Comparison of ENCODE assay signal across 27 mouse cellular contexts in the genomic region with DNA sequence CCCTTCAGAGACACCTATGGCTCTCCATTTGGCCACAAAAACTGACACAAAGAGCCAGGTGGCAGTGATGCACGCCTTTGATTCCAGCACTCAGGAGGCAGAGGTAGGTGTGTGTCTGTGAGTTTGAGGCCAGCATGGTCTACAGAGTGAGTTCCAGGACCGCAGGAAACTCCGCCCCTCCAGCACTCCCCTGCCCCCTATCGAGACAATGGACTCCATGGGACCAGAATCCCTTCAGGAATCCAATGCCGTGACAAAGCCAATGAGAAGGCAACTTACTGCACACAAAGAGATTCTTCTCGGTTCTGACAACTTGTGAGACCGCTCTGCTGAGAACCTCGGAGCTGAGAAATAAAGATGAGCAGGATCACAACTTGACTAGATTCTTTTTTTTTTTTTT. TPM values are rescaled to one million over a fixed set of nuclear protein-coding genes. Genes with fewer than 3 reads are reported as not detected.
DNase-seq lines count a peak whose midpoint lies in the region; ATAC-seq and TF ChIP-seq lines count a peak whose summit lies in the region.
"Had no signal": no experiment of that assay in that cellular context is flagged by ENCODE, and none has a peak within 500 bp of the region (broad histone marks: within the 10 kb centered on the region; RNA-seq: fewer than 3 reads in every experiment).

No protein-coding gene starts in this region.

- in situ Hi-C loops in ES-E14 (cut with MboI; ENCODE audit: low sequenced_read_pairs in 2 of 2, unreplicated experiment in 2 of 2): no loop called here

- H3K27me3 ChIP-seq in midbrain, embryonic 11.5 days (ENCODE audit: control insufficient read depth, insufficient read depth, low read length): peaks cover 3% of the 10 kb centered on the region; the same call in 1 of the 2 replicates
- 0 out of 2 replicates have a peak, but pooled peaks cover 6% of the 10 kb centered on the region for H3K27me3 ChIP-seq in midbrain, embryonic 15.5 days (replicated peaks)
- no peaks in the 10 kb centered on the region for H3K27me3 ChIP-seq in ES-Bruce4 (ENCODE audit: control insufficient read depth, insufficient read depth, low read length, poor library complexity, severe bottlenecking)
- H3K27me3 ChIP-seq in kidney, embryonic 16.5 days (ENCODE audit: insufficient read depth, low read length): no peaks in the 10 kb centered on the region
- H3K27me3 ChIP-seq: forebrain, embryonic 13.5 days; forebrain, embryonic 15.5 days had no signal

- no peak for ATAC-seq in midbrain, embryonic 11.5 days (ENCODE audit: low FRiP score)
- ATAC-seq in midbrain, embryonic 15.5 days (replicated peaks): no peak
- no peak for ATAC-seq in kidney, embryonic 16.5 days (ENCODE audit: low FRiP score, low TSS enrichment)
- ATAC-seq: forebrain, embryonic 13.5 days; forebrain, embryonic 15.5 days; forebrain, postnatal 0 days had no signal

- no peaks in the 10 kb centered on the region for H3K9me3 ChIP-seq in midbrain, embryonic 11.5 days (ENCODE audit: control insufficient read depth, low read length)
- no peaks in the 10 kb centered on the region for H3K9me3 ChIP-seq in midbrain, embryonic 15.5 days
- H3K9me3 ChIP-seq in ES-Bruce4 (replicated peaks; ENCODE audit: control insufficient read depth, insufficient read depth, low read length, poor library complexity, severe bottlenecking) (no peaks in the 10 kb centered on the region), ES-E14 (ENCODE audit: control insufficient read depth, insufficient read depth, low read depth, low read length) (no peaks in the 10 kb centered on the region)
- H3K9me3 ChIP-seq in kidney, embryonic 16.5 days (ENCODE audit: low read length): 0 out of 2 replicates have a peak, but pooled peaks cover 2% of the 10 kb centered on the region
- H3K9me3 ChIP-seq: embryonic facial prominence, embryonic 10.5 days; forebrain, embryonic 13.5 days; forebrain, embryonic 15.5 days had no signal

- peaks cover 9% of the 10 kb centered on the region for H3K36me3 ChIP-seq in midbrain, embryonic 11.5 days (ENCODE audit: control insufficient read depth, insufficient read depth, low read length)
- H3K36me3 ChIP-seq in midbrain, embryonic 15.5 days (replicated peaks): peaks cover 15% of the 10 kb centered on the region
- H3K36me3 ChIP-seq in ES-Bruce4 (ENCODE audit: control insufficient read depth, insufficient read depth, low read length, poor library complexity, severe bottlenecking) (peaks cover 2% of the 10 kb centered on the region), ES-E14 (ENCODE audit: control insufficient read depth, insufficient read depth, low read length, poor library complexity, severe bottlenecking) (peaks cover 9% of the 10 kb centered on the region)
- H3K36me3 ChIP-seq in kidney, embryonic 16.5 days (ENCODE audit: insufficient read depth, low read length): peaks cover 16% of the 10 kb centered on the region

- no peak overlapping the region for H3K4me2 ChIP-seq in midbrain, embryonic 11.5 days
- H3K4me2 ChIP-seq in midbrain, embryonic 15.5 days: no peak overlapping the region
- H3K4me2 ChIP-seq in kidney, embryonic 16.5 days (replicated peaks; ENCODE audit: low read depth, low read length): no peak overlapping the region
- H3K4me2 ChIP-seq: embryonic facial prominence, embryonic 12.5 days; forebrain, embryonic 13.5 days; forebrain, embryonic 15.5 days had no signal

- WGBS in midbrain, embryonic 11.5 days: 24% methylated on average over 8 of the region's 8 CpGs
- 25% methylated on average over 8 of the region's 8 CpGs for WGBS in midbrain, embryonic 15.5 days
- 49% methylated on average over 8 of the region's 8 CpGs for WGBS in lung, adult 2 months
- 59% methylated on average over 8 of the region's 8 CpGs for WGBS in kidney, embryonic 16.5 days

- H3K4me3 ChIP-seq in midbrain, embryonic 11.5 days (ENCODE audit: low read depth, low read length): no peak overlapping the region
- no peak overlapping the region for H3K4me3 ChIP-seq in midbrain, embryonic 15.5 days
- H3K4me3 ChIP-seq in ES-Bruce4 (ENCODE audit: low read depth, low read length): no peak overlapping the region
- H3K4me3 ChIP-seq in ES-E14 (ENCODE audit: insufficient read depth in 1 of 2, low read depth in 1 of 2, low read length in 2 of 2, poor library complexity in 1 of 2, severe bottlenecking in 1 of 2): peak overlapping the region in 1 of 2 experiments; percentile 6; a peak in 2 of 4 replicates
- no peak overlapping the region for H3K4me3 ChIP-seq in lung, adult 2 months (replicated peaks; ENCODE audit: extremely low read depth, low read depth, low read length)
- H3K4me3 ChIP-seq in kidney, embryonic 16.5 days (ENCODE audit: low read length): no peak overlapping the region
- H3K4me3 ChIP-seq: embryonic facial prominence, embryonic 10.5 days; embryonic facial prominence, embryonic 12.5 days; forebrain, embryonic 13.5 days; forebrain, embryonic 15.5 days had no signal

- TF ChIP-seq EP300 in ES-Bruce4 (IDR thresholded peaks at IDR 0.05; ENCODE audit: insufficient read depth, low read depth, low read length): no peak

- DNase-seq in midbrain, embryonic 11.5 days (ENCODE audit: low spot score, missing footprints): peak; percentile 45
- DNase-seq in ES-E14 (ENCODE audit: low read depth, low spot score) (no peak), ZHBTc4 (ENCODE audit: low read depth, low spot score) (peak; percentile 78)
- no peak for DNase-seq in spleen, postnatal 14 days (ENCODE audit: low spot score in 2 of 2)
- no peak for DNase-seq in lung, adult 2 months
- DNase-seq: adrenal gland, adult 2 months; adrenal gland, postnatal 10 days; adrenal gland, postnatal 25 days; cerebellum, adult 11 months; cerebellum, adult 18-20 months; cerebellum, adult 8-10 months; cerebellum, adult 9-11 months; cerebellum, postnatal 14 days; cerebellum, postnatal 36 days; forebrain, postnatal 0 days had no signal

- TF ChIP-seq POLR2A in ES-Bruce4 (IDR thresholded peaks at IDR 0.05; ENCODE audit: insufficient read depth, low read length): no peak
- TF ChIP-seq POLR2A in lung, adult 2 months (IDR thresholded peaks at IDR 0.05; ENCODE audit: borderline replicate concordance, extremely low read depth, low read depth, low read length): no peak

- peaks cover 2% of the 10 kb centered on the region for H3K4me1 ChIP-seq in midbrain, embryonic 11.5 days (ENCODE audit: control insufficient read depth, insufficient read depth, low read length)
- peaks cover 3% of the 10 kb centered on the region; the same call in 1 of the 2 replicates for H3K4me1 ChIP-seq in midbrain, embryonic 15.5 days
- H3K4me1 ChIP-seq in ES-Bruce4 (ENCODE audit: control insufficient read depth, insufficient read depth, low read length) (no peaks in the 10 kb centered on the region), ES-E14 (ENCODE audit: control insufficient read depth in 2 of 2, insufficient read depth in 2 of 2, low read length in 2 of 2, poor library complexity in 1 of 2) (no peaks in the 10 kb centered on the region)
- H3K4me1 ChIP-seq in lung, adult 2 months (ENCODE audit: control insufficient read depth, insufficient read depth, low read length): no peaks in the 10 kb centered on the region
- peaks cover 2% of the 10 kb centered on the region; the same call in 1 of the 2 replicates for H3K4me1 ChIP-seq in kidney, embryonic 16.5 days (ENCODE audit: insufficient read depth, low read length)
- H3K4me1 ChIP-seq: embryonic facial prominence, embryonic 12.5 days had no signal

- no peak overlapping the region for H3K27ac ChIP-seq in midbrain, embryonic 11.5 days (ENCODE audit: low read depth, low read length)
- H3K27ac ChIP-seq in midbrain, embryonic 15.5 days: no peak overlapping the region
- H3K27ac ChIP-seq in ES-Bruce4 (ENCODE audit: insufficient read depth, low read length) (no peak overlapping the region), ES-E14 (ENCODE audit: insufficient read depth, low read depth, low read length, poor library complexity, severe bottlenecking) (no peak overlapping the region)
- H3K27ac ChIP-seq in kidney, embryonic 16.5 days (ENCODE audit: low read length): no peak overlapping the region
- H3K27ac ChIP-seq: embryonic facial prominence, embryonic 10.5 days; embryonic facial prominence, embryonic 12.5 days; forebrain, embryonic 13.5 days; forebrain, embryonic 15.5 days had no signal

- no peak overlapping the region for H3K9ac ChIP-seq in midbrain, embryonic 11.5 days (ENCODE audit: low read length)
- no peak overlapping the region for H3K9ac ChIP-seq in midbrain, embryonic 15.5 days
- H3K9ac ChIP-seq in ES-Bruce4 (ENCODE audit: low read depth, poor library complexity, severe bottlenecking): no peak overlapping the region
- H3K9ac ChIP-seq in ES-E14 (ENCODE audit: insufficient read depth, low read depth, low read length, poor library complexity, severe bottlenecking): no peak overlapping the region
- no peak overlapping the region for H3K9ac ChIP-seq in kidney, embryonic 16.5 days (replicated peaks; ENCODE audit: low read length)
- H3K9ac ChIP-seq: embryonic facial prominence, embryonic 12.5 days; forebrain, embryonic 13.5 days; forebrain, embryonic 15.5 days; forebrain, postnatal 0 days had no signal

- TF ChIP-seq CTCF in ES-Bruce4 (IDR thresholded peaks at IDR 0.05; ENCODE audit: low read depth, low read length): peak; percentile 6
- TF ChIP-seq CTCF in lung, adult 2 months (IDR thresholded peaks at IDR 0.05; ENCODE audit: insufficient read depth, low read length): no peak

RNA-seq across cellular contexts. Expression of a gene that starts 5.3 kb away (rescaled TPM):
- 0.62 and 1.1 TPM in 2 replicates for polyA plus RNA-seq in midbrain, embryonic 11.5 days (2014; fragmentation: Nextera tagmentation; extraction: Ambion mirVana)
- 5.2 and 5.9 TPM in 2 replicates for polyA plus RNA-seq in midbrain, embryonic 15.5 days (2015; fragmentation: Nextera tagmentation; extraction: Ambion mirVana)
- polyA plus RNA-seq in ES-Bruce4 (2011; ENCODE audit: insufficient read depth, insufficient read length, low read depth, missing spikeins): 19.5 and 32.8 TPM in 2 replicates
- 8.6 and 15.5 TPM in 2 replicates for total RNA-seq in ES-E14 (2012; rRNA removed)
- 5.5 and 6.3 TPM in 2 replicates for polyA plus RNA-seq in lung, adult 2 months (2012; rRNA removed)
- polyA plus RNA-seq in kidney, embryonic 16.5 days (2015; fragmentation: Nextera tagmentation; extraction: Ambion mirVana): 3.8 and 5.0 TPM in 2 replicates

RNA-seq across cellular contexts. Expression of a gene that starts 16.4 kb away (rescaled TPM):
- polyA plus RNA-seq in midbrain, embryonic 11.5 days (2014; fragmentation: Nextera tagmentation; extraction: Ambion mirVana): 195 and 201 TPM in 2 replicates
- 189 and 217 TPM in 2 replicates for polyA plus RNA-seq in midbrain, embryonic 15.5 days (2015; fragmentation: Nextera tagmentation; extraction: Ambion mirVana)
- 461 and 463 TPM in 2 replicates for polyA plus RNA-seq in ES-Bruce4 (2011; ENCODE audit: insufficient read depth, insufficient read length, low read depth, missing spikeins)
- total RNA-seq in ES-E14 (2012; rRNA removed): 219 and 238 TPM in 2 replicates
- polyA plus RNA-seq in lung, adult 2 months (2012; rRNA removed): 35.1 and 49.0 TPM in 2 replicates
- 262 and 338 TPM in 2 replicates for polyA plus RNA-seq in kidney, embryonic 16.5 days (2015; fragmentation: Nextera tagmentation; extraction: Ambion mirVana)

RNA-seq across cellular contexts. Expression of a gene that starts 35.3 kb away (rescaled TPM):
- polyA plus RNA-seq in midbrain, embryonic 11.5 days (2014; fragmentation: Nextera tagmentation; extraction: Ambion mirVana): not detected in 2 replicates
- 0.33 and 0.39 TPM in 2 replicates for polyA plus RNA-seq in midbrain, embryonic 15.5 days (2015; fragmentation: Nextera tagmentation; extraction: Ambion mirVana)
- not detected in 2 replicates for polyA plus RNA-seq in ES-Bruce4 (2011; ENCODE audit: insufficient read depth, insufficient read length, low read depth, missing spikeins)
- total RNA-seq in ES-E14 (2012; rRNA removed): 0.36 TPM in 1 of 2 replicates, not detected in the other
- 2.5 and 2.9 TPM in 2 replicates for polyA plus RNA-seq in lung, adult 2 months (2012; rRNA removed)
- not detected in 2 replicates for polyA plus RNA-seq in kidney, embryonic 16.5 days (2015; fragmentation: Nextera tagmentation; extraction: Ambion mirVana)
- total RNA-seq: adrenal gland, adult 2 months; adrenal gland, postnatal 10 days; adrenal gland, postnatal 25 days; adrenal gland, postnatal 4 days; common myeloid progenitor, adult 5-6 weeks; forebrain, postnatal 0 days; MEL had no signal
- polyA plus RNA-seq: adrenal gland, adult 2 months; C2C12; forebrain, embryonic 11.5 days; forebrain, embryonic 13.5 days; forebrain, embryonic 15.5 days; forebrain, postnatal 0 days had no signal

Comparison
In these comparisons a context has a peak if more than half of its experiments do, and no peak if none do; other contexts are left out.
1. DNase-seq: peak in midbrain, embryonic 11.5 days (single experiment) and ZHBTc4 (single experiment); none in ES-E14 (single experiment), spleen, postnatal 14 days (0 of 2) and lung, adult 2 months (single experiment).